Mouse (Mus musculus): ENCODE results near the gene Gabra4. TPM values are rescaled to one million over a fixed set of nuclear protein-coding genes. Genes with fewer than 3 reads are reported as not detected.

Gene Gabra4
- polyA plus RNA-seq, 1 experiment = not detected

GRCm38 (mm10) chr5:71595321-71595720 is 62.8 kb downstream of the Gabra4 start:
- no peak for TF ChIP-seq GATA1 (IDR thresholded peaks at IDR 0.05; ENCODE audit: low read length)

- no peak for TF ChIP-seq GATA1 (IDR thresholded peaks at IDR 0.05; ENCODE audit: low read length)
Measured at GRCm38 (mm10) chr5:71593745-71594255, 64.3 kb downstream of the Gabra4 start.

DNA sequence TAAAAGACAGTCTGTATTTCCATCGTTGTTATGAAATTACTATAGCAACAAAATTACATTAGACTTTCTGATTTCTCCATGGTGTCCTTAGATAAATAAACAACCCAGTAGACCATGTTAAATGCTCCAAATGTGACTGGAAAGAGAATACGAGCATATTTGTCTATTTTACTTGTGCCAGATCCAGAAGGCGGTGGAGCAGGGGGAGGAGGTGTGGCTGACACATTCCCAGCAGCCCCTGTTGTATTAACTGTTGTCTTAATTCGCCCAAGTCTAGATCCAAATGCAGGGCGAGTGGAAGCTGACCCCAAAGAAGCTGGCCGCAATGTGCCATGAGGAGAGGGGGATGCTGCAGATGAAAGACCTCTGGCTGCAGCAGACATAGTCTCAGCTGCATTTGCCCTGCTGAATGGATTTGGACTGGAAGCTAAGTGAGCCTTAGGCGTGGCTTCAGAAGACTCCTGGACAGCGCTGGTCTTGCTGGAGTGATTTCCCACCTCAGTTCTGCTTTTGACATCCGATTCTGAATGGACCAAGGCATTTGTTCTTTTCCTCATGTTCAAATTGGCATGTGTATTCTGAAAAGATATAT is 86.4 kb downstream of the Gabra4 start:
- no peak for TF ChIP-seq GATA1 (IDR thresholded peaks at IDR 0.05; ENCODE audit: low read length)

GRCm38 (mm10) chr5:71548079-71548478 is 110.0 kb downstream of the Gabra4 start, which contains the start of gene Cox7b2:
TSS of gene Cox7b2 (minus strand) at chr5:71548205.
- no peak for TF ChIP-seq GATA1 (IDR thresholded peaks at IDR 0.05; ENCODE audit: low read length)

DNA sequence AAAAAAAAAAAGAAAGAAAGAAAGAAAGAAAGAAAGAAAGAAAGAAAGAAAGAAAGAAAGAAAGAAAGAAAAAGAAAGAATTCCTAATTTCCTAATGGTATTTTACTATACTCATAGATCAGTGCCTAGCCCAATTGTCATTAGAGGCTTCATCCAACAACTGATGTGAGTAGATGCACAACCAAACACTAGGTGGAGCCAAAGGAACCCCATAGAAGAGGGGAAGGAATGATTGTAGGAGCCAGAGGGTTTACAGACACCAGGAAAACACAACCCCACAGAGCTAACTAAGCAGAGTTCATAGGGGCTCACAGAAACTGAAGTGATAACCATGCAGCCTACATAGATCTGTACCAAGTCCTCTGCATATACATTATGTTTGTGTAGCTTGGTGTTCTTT is 112.6 kb downstream of the Gabra4 start:
- no peak for TF ChIP-seq GATA1 (IDR thresholded peaks at IDR 0.05; ENCODE audit: low read length)

Other genes starting within 250 kb of the Gabra4 start
- gene Cox7b2, start 110.1 kb downstream of the Gabra4 start, polyA plus RNA-seq (2012) = not detected in 2 replicates
- gene Gabrb1, start 195 bp downstream of the Gabra4 start, polyA plus RNA-seq (2012) = not detected in 2 replicates

Measured in G1E-ER4 (cell line).